Mouse (Mus musculus) hindbrain, embryonic 15.5 days (tissue): Measurements from ENCODE around the gene Cdyl. TPM values are rescaled to one million over a fixed set of nuclear protein-coding genes. Genes with fewer than 3 reads are reported as not detected.
A peak's percentile ranks its signal among the peaks of the same experiment; 100 is the strongest.

Source experiments
- ATAC-seq: fragments of 200-750 bp; cut with Nextera tagmentation; 2 replicates; pipeline ENCODE4 v1.8.0; 2017; ENCODE audit warnings: low read depth, moderate number of reproducible peaks, moderate TSS enrichment; ENCODE audit not compliant: low FRiP score
- H3K27ac ChIP-seq: fragments of 300-500 bp; sonication (generic); replicated peaks from 2 replicates; pipeline ENCODE4 v1.5.1; 2015; ENCODE audit warnings: mild to moderate bottlenecking, inconsistent platforms
- H3K27me3 ChIP-seq: fragments of 300-500 bp; sonication (generic); 2 replicates; pipeline ENCODE4 v1.6.1; 2015; ENCODE audit warnings: control low read depth, inconsistent platforms
- H3K36me3 ChIP-seq: fragments of 300-500 bp; sonication (generic); 2 replicates; pipeline ENCODE4 v1.6.1; 2015; ENCODE audit warnings: control low read depth, inconsistent platforms
- H3K4me1 ChIP-seq: fragments of 300-500 bp; sonication (generic); replicated peaks from 2 replicates; pipeline ENCODE4 v1.6.1; 2015; ENCODE audit warnings: control low read depth, inconsistent platforms
- H3K4me2 ChIP-seq: fragments of 300-500 bp; sonication (generic); 2 replicates; pipeline ENCODE4 v1.6.1; 2015; ENCODE audit warnings: moderate library complexity, mild to moderate bottlenecking, inconsistent platforms
- H3K4me3 ChIP-seq: fragments of 300-500 bp; sonication (generic); 2 replicates; pipeline ENCODE4 v1.5.1; 2015; ENCODE audit warnings: mild to moderate bottlenecking, inconsistent platforms
- H3K9ac ChIP-seq: fragments of 300-500 bp; sonication (generic); 2 replicates; pipeline ENCODE4 v1.6.1; 2015; ENCODE audit warnings: inconsistent platforms
- H3K9me3 ChIP-seq: fragments of 300-500 bp; sonication (generic); 2 replicates; pipeline ENCODE4 v1.6.1; 2016; ENCODE audit warnings: control low read depth, inconsistent platforms
- WGBS: fragments of 180-500 bp; shearing (Covaris S2); methylation state at CpG from one replicate; pipeline ENCODE4 v1.1.7; 2015; 5-methylcytosine and 5-hydroxymethylcytosine counted together
- polyA plus RNA-seq: library from polyadenylated mRNA; unstranded; fragments of >200 nt; fragmentation: Nextera tagmentation; extraction: Ambion mirVana; gene quantifications from 2 replicates; pipeline ENCODE4 v1.2.1, GENCODE M21; 2015

Cdyl gene
- polyA plus RNA-seq, 1 experiment from 2014 or later = 6.6 TPM

DNA sequence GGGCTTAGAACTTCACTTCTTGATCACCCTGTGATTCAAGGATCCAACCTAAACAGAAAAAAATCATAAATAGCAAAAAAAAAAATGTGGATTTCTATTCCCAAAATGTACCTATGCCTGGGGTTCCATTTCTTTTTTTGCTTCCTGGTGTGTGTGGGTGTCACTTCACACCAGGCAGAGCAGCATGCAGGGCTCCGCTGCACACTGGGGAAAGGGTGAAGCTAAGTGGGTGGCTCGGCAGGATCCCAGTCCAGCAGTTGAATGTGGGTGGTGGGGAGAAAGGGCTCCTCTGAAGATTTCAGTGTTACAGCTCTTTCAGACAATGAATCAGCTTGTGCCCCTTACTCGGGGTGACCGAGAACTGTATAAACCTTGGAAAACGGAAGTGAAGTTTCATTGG is 215.8 kb downstream of the Cdyl start:
- H3K4me2 ChIP-seq = no peak overlapping the region
- no peak for ATAC-seq
- no peaks in the 10 kb centered on the region for H3K27me3 ChIP-seq
- H3K9ac ChIP-seq = no peak overlapping the region
- no peak overlapping the region for H3K4me3 ChIP-seq
- no peak overlapping the region for H3K27ac ChIP-seq
- no peaks in the 10 kb centered on the region for H3K9me3 ChIP-seq
- H3K4me1 ChIP-seq = no peaks in the 10 kb centered on the region
- 91% methylated on average over 5 of the region's 5 CpGs for WGBS
- no peaks in the 10 kb centered on the region for H3K36me3 ChIP-seq

DNA sequence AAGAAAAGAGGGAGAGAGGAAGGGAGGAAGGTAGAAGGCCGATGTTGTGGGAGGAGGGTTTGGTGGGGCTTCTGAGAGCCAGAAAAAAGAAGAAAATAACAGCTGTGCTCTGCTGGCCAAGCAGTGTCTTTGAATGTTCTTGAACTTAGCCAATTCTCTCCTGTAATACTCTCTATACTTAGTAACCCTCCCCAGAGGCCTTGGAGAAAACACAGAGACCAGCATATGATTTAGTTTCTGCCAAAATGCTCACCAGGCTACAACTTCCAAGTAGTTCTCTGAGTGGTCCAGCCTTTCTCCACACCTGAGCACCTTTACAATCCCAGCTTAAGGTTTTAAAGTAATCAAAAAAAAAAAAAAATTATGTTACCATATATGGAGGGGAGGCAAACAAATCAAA is 218.6 kb downstream of the Cdyl start:
- no peak overlapping the region for H3K9ac ChIP-seq
- H3K4me3 ChIP-seq = no peak overlapping the region
- H3K27ac ChIP-seq = no peak overlapping the region
- no peaks in the 10 kb centered on the region for H3K4me1 ChIP-seq
- 75% methylated on average over 1 of the region's 1 CpGs for WGBS
- H3K4me2 ChIP-seq = no peak overlapping the region
- H3K27me3 ChIP-seq = no peaks in the 10 kb centered on the region
- no peaks in the 10 kb centered on the region for H3K9me3 ChIP-seq
- H3K36me3 ChIP-seq = no peaks in the 10 kb centered on the region
- ATAC-seq = no peak

DNA sequence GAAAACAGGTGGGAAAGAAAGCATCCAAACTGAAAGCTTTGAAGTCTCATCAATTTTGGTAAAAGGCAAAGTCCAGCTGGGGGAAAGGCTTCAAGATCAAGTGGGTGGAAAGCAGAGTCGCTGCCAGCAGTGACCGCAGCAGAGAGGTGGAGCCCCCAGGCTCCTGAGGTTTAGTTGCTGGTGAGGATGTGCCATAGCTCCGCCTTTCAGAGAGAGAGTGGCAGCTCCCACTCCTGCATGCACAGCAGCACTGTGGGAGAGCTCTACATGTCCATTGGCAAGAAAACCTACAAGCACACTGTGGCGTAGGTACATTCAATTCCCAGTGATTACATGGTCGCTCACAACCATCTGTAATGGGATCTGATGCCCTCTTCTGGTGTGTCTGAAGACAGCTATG is 219.4 kb downstream of the Cdyl start:
- 47% methylated on average over 5 of the region's 5 CpGs for WGBS
- H3K27me3 ChIP-seq = no peaks in the 10 kb centered on the region

DNA sequence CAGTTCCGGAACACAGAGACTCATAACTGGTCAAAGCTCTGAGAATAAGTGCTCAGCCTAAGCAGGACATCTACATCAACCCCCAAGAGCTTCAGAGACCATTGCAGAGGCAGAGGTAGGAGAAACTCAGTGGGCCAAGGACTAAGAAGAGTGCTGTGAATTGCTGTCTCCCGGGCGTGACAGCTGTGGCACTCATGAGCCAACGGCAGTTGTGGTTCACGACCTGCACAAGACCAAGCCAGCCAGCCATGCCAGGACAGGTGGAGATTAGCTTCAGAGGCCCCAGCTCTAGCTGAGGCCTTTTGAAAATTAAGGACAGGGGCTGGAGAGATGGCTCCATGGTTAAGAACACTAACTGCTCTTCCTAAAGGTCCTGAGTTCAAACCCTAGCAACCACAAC is 219.9 kb downstream of the Cdyl start:
- Histone ChIP-seq H3K4me1 (peaks cover 1% of the 10 kb centered on the region; the same call in 1 of the 2 replicates), H3K27ac (no peak overlapping the region), H3K9me3 (no peaks in the 10 kb centered on the region), H3K4me3 (no peak overlapping the region), H3K27me3 (no peaks in the 10 kb centered on the region), H3K4me2 (no peak overlapping the region), H3K36me3 (no peaks in the 10 kb centered on the region), H3K9ac (no peak overlapping the region)
- no peak for ATAC-seq
- WGBS = 79% methylated on average over 5 of the region's 5 CpGs

More for the DNA sequence above, 219.4 kb downstream of the Cdyl start:
- Histone ChIP-seq H3K27ac (no peak overlapping the region), H3K4me3 (no peak overlapping the region), H3K4me2 (no peak overlapping the region), H3K36me3 (no peaks in the 10 kb centered on the region), H3K4me1 (no peaks in the 10 kb centered on the region), H3K9me3 (no peaks in the 10 kb centered on the region), H3K9ac (no peak overlapping the region)
- no peak; the same call in 1 of the 2 replicates for ATAC-seq

DNA sequence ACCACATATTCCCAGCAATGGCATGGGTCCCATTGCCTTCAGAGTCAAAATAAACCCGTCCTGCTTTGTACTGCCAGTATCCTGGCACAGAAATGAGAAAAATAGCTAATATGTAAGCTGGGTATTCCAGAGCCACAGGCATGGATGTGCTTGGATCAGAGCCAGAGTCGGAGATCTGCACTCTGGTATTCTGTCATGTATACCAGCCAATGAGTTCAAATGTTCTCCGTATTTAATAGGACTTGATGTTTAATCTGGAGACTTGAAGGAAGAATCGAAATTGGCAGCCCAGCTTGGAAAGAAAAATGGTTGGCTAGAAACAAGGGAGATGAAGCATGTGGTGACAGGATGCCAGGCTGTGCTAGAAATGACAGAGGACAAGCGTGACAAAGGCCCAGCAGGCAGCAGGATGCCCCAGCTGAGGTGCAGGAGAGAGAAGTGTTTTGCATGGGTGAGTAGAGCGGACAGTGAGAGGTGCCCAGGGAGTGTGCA is 221.0 kb downstream of the Cdyl start:
- H3K27ac ChIP-seq = no peak overlapping the region
- no peaks in the 10 kb centered on the region for H3K27me3 ChIP-seq
- peaks cover 7% of the 10 kb centered on the region; the same call in 1 of the 2 replicates for H3K4me1 ChIP-seq
- H3K4me3 ChIP-seq = no peak overlapping the region
- no peaks in the 10 kb centered on the region for H3K36me3 ChIP-seq
- 56% methylated on average over 6 of the region's 6 CpGs for WGBS
- H3K9me3 ChIP-seq = no peaks in the 10 kb centered on the region
- peak; percentile 73; the same call in 1 of the 2 replicates for ATAC-seq
- no peak overlapping the region for H3K9ac ChIP-seq
- no peak overlapping the region for H3K4me2 ChIP-seq

DNA sequence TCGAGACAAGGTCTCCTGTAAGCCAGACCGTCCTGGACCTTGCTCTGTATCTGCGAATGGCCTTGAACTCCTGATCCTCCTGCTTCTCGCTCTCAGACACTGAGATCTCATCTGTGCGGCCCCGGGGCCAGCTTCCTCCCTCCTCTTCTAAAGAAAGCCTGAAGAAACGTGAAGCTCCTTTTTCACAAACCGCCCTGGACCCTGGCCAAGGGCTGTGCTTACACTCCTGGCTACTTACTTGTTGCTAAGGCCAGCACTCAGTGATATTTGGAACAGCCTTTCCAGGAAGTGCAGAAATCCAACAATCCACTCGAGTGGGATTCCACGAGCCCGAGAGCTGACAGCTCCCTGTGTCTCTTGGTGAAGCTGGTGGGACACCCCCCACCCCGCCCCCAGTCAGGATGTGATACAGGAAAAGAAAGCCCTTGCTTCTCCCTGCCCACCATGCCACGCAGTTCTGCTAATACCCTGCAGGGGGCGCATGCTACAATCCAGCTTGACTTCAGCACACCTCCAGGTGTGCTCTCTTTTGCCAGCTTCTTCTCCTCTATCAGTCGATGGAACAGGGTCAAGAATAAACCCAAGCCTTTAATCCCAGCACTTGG is 226.6 kb downstream of the Cdyl start:
- ATAC-seq = no peak
- no peak overlapping the region for H3K27ac ChIP-seq
- peaks cover 7% of the 10 kb centered on the region; the same call in 1 of the 2 replicates for H3K4me1 ChIP-seq
- no peaks in the 10 kb centered on the region for H3K27me3 ChIP-seq
- WGBS = 43% methylated on average over 14 of the region's 15 CpGs
- no peaks in the 10 kb centered on the region for H3K9me3 ChIP-seq
- H3K9ac ChIP-seq = no peak overlapping the region
- no peak overlapping the region for H3K4me2 ChIP-seq
- no peak overlapping the region for H3K4me3 ChIP-seq
- no peaks in the 10 kb centered on the region for H3K36me3 ChIP-seq

DNA sequence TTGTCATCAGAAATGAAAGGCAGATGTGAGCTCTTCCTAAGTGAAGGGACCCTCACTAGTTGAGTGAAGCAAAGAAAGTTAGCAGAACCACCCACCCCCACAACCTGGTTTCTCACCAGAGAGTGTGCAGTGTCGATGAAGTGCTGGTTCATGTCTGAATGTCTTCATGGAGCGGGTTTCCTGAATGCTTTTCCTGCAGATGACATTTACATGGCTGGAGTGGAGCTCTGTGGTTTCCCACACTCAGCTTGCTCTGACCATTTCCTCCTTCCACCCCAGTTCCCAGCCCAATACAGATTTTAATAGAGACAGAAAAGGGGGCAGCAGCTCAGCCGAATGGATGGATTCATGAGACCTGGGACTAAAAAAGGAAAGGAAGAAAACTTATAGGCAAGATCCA is 233.2 kb downstream of the Cdyl start:
- 90% methylated on average over 3 of the region's 3 CpGs for WGBS
- no peaks in the 10 kb centered on the region for H3K27me3 ChIP-seq
- peaks cover 13% of the 10 kb centered on the region; the same call in 1 of the 2 replicates for H3K36me3 ChIP-seq
- no peak for ATAC-seq
- H3K9me3 ChIP-seq = no peaks in the 10 kb centered on the region
- H3K4me2 ChIP-seq = no peak overlapping the region
- H3K4me1 ChIP-seq = no peaks in the 10 kb centered on the region
- H3K4me3 ChIP-seq = no peak overlapping the region
- H3K27ac ChIP-seq = no peak overlapping the region
- no peak overlapping the region for H3K9ac ChIP-seq

DNA sequence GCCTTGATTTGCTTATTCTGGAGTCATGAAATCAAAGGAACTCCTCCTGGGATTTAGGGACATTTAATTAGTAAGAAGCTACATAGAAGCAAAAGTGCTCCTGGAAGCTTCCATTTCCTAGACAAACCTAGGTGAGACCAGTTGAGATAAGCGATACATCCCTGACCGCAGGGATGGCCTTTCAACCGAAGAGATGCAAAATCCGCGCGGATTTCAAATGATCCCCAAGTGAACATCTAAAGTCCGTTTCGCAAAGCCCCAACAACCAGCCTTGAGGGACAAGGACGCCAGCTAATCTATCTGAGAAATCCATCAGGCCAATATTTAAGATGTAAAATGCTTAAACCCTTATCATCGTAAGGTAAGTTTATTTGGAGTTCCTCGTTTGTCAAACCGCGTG is 245.7 kb downstream of the Cdyl start:
- H3K4me3 ChIP-seq = peak overlapping the region; percentile 64
- no peaks in the 10 kb centered on the region for H3K27me3 ChIP-seq
- H3K9ac ChIP-seq = peak overlapping the region; percentile 51
- ATAC-seq = no peak
- 1% methylated on average over 13 of the region's 13 CpGs for WGBS
- 0 out of 2 replicates have a peak overlapping the region, but pooled peaks have one; percentile 25 for H3K27ac ChIP-seq
- no peaks in the 10 kb centered on the region for H3K9me3 ChIP-seq
- no peaks in the 10 kb centered on the region for H3K4me1 ChIP-seq
- no peaks in the 10 kb centered on the region for H3K36me3 ChIP-seq
- peak overlapping the region; percentile 86 for H3K4me2 ChIP-seq

DNA sequence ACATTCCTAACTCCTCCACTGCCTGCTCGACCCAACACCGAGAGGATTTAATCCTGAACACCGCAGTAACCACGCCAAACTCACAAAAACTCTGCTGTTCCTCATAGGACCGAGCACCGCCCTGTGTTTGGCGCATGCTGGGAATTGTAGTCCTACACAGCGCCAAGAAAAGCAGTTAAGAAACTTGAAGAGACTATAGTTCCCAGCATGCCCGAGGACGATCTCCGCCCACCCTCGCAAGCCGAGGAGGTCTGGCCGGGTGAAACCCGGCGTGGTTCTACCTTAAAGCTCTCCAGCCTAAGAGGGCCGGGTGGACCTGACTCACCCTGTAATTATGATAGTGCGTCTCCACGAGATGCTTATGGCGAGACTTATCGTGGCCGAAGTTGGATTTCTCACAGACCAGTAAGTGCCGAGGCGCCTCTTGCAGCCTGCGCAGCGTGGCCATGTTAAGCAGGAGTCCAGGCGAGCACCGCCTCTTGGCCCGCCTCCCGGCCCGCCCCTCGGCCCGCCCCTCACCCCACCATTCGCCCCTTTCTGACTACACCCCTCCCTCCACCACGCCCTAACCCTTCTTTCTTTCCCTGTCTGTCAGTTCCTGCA is 246.3 kb downstream of the Cdyl start, which contains the start of gene Rpp40:
Rpp40 (minus strand) TSS at position 481 of the 603 bp plus-strand sequence.
- no peaks in the 10 kb centered on the region for H3K27me3 ChIP-seq
- ATAC-seq = peak; percentile 100
- H3K27ac ChIP-seq = peak within 1 kb of the TSS; percentile 63; the same call in 1 of the 2 replicates
- under 1% methylated on average over 35 of the region's 35 CpGs for WGBS
- H3K9me3 ChIP-seq = no peaks in the 10 kb centered on the region
- H3K4me1 ChIP-seq = no peaks in the 10 kb centered on the region
- peak within 1 kb of the TSS; percentile 86 for H3K4me2 ChIP-seq
- peak within 1 kb of the TSS; percentile 64 for H3K4me3 ChIP-seq
- no peaks in the 10 kb centered on the region for H3K36me3 ChIP-seq
- H3K9ac ChIP-seq = peak within 1 kb of the TSS; percentile 55

DNA sequence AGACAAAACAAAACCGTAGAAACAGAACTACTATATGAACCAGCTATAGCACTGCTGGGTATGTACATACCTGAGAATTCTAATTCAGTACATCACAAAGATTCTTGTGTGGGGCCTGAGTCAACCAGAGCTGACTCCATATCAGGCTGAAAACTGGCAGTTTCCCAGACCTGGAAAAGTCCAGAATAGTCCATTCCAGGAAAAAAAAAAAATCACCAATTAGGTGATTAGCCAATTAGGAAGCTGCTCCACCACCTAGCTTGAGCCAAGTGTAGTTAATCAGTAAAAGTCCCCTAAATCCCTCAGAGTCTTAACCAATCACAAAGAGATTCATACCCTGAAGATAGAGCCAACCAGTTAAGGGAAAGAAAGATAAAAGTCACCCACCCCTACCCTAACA is 251.8 kb downstream of the Cdyl start:
- 89% methylated on average over 1 of the region's 1 CpGs for WGBS
- Histone ChIP-seq H3K27me3 (no peaks in the 10 kb centered on the region), H3K9me3 (no peaks in the 10 kb centered on the region), H3K4me1 (no peaks in the 10 kb centered on the region), H3K4me3 (no peak overlapping the region), H3K4me2 (no peak overlapping the region), H3K36me3 (no peaks in the 10 kb centered on the region), H3K27ac (no peak overlapping the region), H3K9ac (no peak overlapping the region)
- ATAC-seq = no peak
